Mouse (Mus musculus) heart, embryonic 10.5 days (tissue): ENCODE measurements around the gene Reln. TPM values are rescaled to one million over a fixed set of nuclear protein-coding genes. Genes with fewer than 3 reads are reported as not detected.
A peak's percentile ranks its signal among the peaks of the same experiment; 100 is the strongest.

Source experiments
- DNase-seq: peaks from one replicate; pipeline ENCODE4 v3.0.0-alpha.2; 2017; ENCODE audit warnings: low spot score
- H3K27ac ChIP-seq: fragments of 300-500 bp; sonication (generic); 2 replicates; pipeline ENCODE4 v1.5.1; 2016; ENCODE audit warnings: mild to moderate bottlenecking
- H3K27me3 ChIP-seq: fragments of 300-500 bp; sonication (generic); 2 replicates; pipeline ENCODE4 v1.6.1; 2016; ENCODE audit warnings: mild to moderate bottlenecking; ENCODE audit not compliant: poor library complexity, insufficient read depth, severe bottlenecking
- H3K36me3 ChIP-seq: fragments of 300-500 bp; sonication (generic); 2 replicates; pipeline ENCODE4 v1.6.1; 2016; ENCODE audit warnings: mild to moderate bottlenecking, moderate library complexity
- H3K4me1 ChIP-seq: fragments of 300-500 bp; sonication (generic); 2 replicates; pipeline ENCODE4 v1.6.1; 2016; ENCODE audit warnings: mild to moderate bottlenecking
- H3K4me3 ChIP-seq: fragments of 300-500 bp; sonication (generic); 2 replicates; pipeline ENCODE4 v1.5.1; 2016; ENCODE audit warnings: mild to moderate bottlenecking, moderate library complexity
- H3K9me3 ChIP-seq: fragments of 300-500 bp; sonication (generic); 2 replicates; pipeline ENCODE4 v1.6.1; 2016; ENCODE audit warnings: mild to moderate bottlenecking, moderate library complexity
- WGBS: fragments of 180-500 bp; shearing (Covaris S2); methylation state at CpG from one replicate; pipeline ENCODE4 v1.1.7; 2016; 5-methylcytosine and 5-hydroxymethylcytosine counted together
- polyA plus RNA-seq: library from polyadenylated mRNA; unstranded; fragments of >200 nt; fragmentation: Nextera tagmentation; extraction: Ambion mirVana; gene quantifications from 2 replicates; pipeline ENCODE4 v1.2.1, GENCODE M21; 2016

The Reln gene
- polyA plus RNA-seq, 1 experiment from 2014 or later, result 16.9 TPM

DNA sequence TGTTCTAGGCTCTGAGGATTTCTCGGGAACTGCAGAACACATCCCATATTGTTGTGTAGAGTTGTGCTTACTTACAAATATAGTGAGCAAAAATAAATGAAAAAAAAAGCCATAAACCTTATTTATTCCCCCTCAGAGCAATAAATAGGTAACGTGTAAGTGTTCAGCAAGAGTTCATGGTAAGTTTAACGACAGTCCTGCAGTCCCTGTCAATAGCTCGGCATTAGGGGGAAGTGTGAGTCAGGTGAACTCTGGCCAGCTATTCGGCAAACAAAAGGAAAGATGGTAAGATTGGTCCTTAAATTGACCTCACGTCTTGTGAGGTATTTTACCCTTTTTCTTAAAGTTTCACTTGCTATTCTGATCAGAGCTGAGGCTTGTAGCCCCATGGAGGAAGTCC is 497.1 kb downstream of the Reln start:
- H3K4me1 ChIP-seq, result no peaks in the 10 kb centered on the region
- no peaks in the 10 kb centered on the region for H3K27me3 ChIP-seq
- H3K4me3 ChIP-seq, result no peak overlapping the region
- 75% methylated on average over 6 of the region's 6 CpGs for WGBS
- DNase-seq, result peak; percentile 35
- H3K36me3 ChIP-seq, result no peaks in the 10 kb centered on the region
- H3K27ac ChIP-seq, result no peak overlapping the region
- no peaks in the 10 kb centered on the region for H3K9me3 ChIP-seq

DNA sequence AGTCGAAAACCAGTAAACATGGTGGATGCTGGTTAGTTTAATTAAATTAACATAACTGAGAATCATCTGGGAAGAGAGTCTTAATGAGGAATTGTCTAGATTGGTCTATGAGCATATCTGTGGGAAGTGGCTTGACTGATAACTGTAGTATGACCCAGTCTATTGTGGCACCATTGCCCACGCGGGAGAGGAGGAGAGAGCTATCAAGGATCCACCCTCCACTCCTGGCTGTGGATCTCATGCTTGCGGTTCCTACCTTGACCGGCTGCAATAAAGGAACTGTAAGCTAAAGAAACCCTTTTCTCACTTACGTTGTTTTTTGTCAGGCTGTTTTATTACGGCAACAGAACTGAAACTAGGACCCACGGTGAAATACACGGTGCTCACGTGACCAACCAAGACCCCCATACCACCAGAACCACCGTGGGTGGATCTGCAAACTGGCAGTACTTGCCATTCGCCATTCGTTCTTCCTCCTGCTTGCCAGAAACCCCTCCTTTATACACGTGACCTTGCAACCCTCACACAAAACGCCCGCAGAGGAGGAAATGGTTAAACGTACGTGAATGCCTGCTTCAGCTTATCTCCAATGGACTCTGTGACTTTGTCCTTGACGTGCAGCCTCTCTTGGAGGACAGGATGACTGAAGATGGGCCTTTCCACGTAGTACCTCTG is 497.7 kb downstream of the Reln start:
- Histone ChIP-seq H3K9me3 (no peaks in the 10 kb centered on the region), H3K27ac (no peak overlapping the region), H3K27me3 (no peaks in the 10 kb centered on the region), H3K4me1 (no peaks in the 10 kb centered on the region), H3K4me3 (no peak overlapping the region), H3K36me3 (no peaks in the 10 kb centered on the region)
- WGBS, result 75% methylated on average over 20 of the region's 20 CpGs
- peak; percentile 27 for DNase-seq

DNA sequence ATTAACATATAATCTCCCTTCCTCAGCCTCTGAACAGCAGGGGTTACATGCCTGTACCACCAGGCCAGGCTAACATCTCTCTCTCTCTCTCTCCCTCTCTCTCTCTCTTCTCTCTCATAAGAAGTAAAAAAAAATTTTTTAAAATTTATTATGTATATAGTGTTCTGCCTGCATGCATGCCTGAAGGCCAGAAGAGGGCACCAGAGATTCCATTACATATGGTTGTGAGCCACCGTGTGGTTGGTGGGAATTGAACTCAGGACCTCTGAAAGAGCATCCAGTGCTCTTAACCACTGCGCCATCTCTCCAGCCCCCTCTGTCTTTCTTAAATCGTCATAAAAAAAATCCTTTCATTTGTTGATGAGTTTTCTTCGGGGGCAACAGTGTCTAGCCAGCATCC is 499.8 kb downstream of the Reln start:
- Histone ChIP-seq H3K4me3 (no peak overlapping the region), H3K27me3 (no peaks in the 10 kb centered on the region), H3K9me3 (no peaks in the 10 kb centered on the region), H3K4me1 (no peaks in the 10 kb centered on the region), H3K36me3 (no peaks in the 10 kb centered on the region), H3K27ac (no peak overlapping the region)
- DNase-seq, result peak; percentile 24
- WGBS, result 64% methylated on average over 4 of the region's 4 CpGs

Other genes with a start within 250 kb of the Reln start
- gene Orc5, start 205.7 kb upstream of the Reln start, polyA plus RNA-seq, result 39.6 and 43.6 TPM in 2 replicates